Mouse (Mus musculus) stomach, embryonic 15.5 days (tissue): ENCODE results near the gene Tsr2. TPM values are rescaled to one million over a fixed set of nuclear protein-coding genes. Genes with fewer than 3 reads are reported as not detected.

Experiments used
- ATAC-seq: fragments of 200-750 bp; cut with Nextera tagmentation; 2 replicates; pipeline ENCODE4 v1.8.0; 2017; ENCODE audit warnings: low read depth, moderate number of reproducible peaks, moderate TSS enrichment; ENCODE audit not compliant: insufficient read depth, low FRiP score
- H3K27ac ChIP-seq: fragments of 300-500 bp; sonication (generic); 2 replicates; pipeline ENCODE4 v1.5.1; 2015; ENCODE audit warnings: mild to moderate bottlenecking, inconsistent platforms
- H3K27me3 ChIP-seq: fragments of 300-500 bp; sonication (generic); replicated peaks from 2 replicates; pipeline ENCODE4 v1.6.1; 2015; ENCODE audit warnings: inconsistent platforms
- H3K36me3 ChIP-seq: fragments of 300-500 bp; sonication (generic); 2 replicates; pipeline ENCODE4 v1.6.1; 2015; ENCODE audit warnings: inconsistent platforms
- H3K4me1 ChIP-seq: fragments of 300-500 bp; sonication (generic); 2 replicates; pipeline ENCODE4 v1.6.1; 2015; ENCODE audit warnings: inconsistent platforms
- H3K4me2 ChIP-seq: fragments of 300-500 bp; sonication (generic); 2 replicates; pipeline ENCODE4 v1.6.1; 2015; ENCODE audit warnings: mild to moderate bottlenecking, inconsistent platforms
- H3K4me3 ChIP-seq: fragments of 300-500 bp; sonication (generic); replicated peaks from 2 replicates; pipeline ENCODE4 v1.5.1; 2015; ENCODE audit warnings: inconsistent platforms
- H3K9ac ChIP-seq: fragments of 300-500 bp; sonication (generic); 2 replicates; pipeline ENCODE4 v1.6.1; 2015; ENCODE audit warnings: inconsistent platforms
- H3K9me3 ChIP-seq: fragments of 300-500 bp; sonication (generic); 2 replicates; pipeline ENCODE4 v1.6.1; 2016; ENCODE audit warnings: inconsistent platforms
- WGBS: fragments of 180-500 bp; shearing (Covaris S2); methylation state at CpG from one replicate; pipeline ENCODE4 v1.1.7; 2015; 5-methylcytosine and 5-hydroxymethylcytosine counted together
- polyA plus RNA-seq: library from polyadenylated mRNA; unstranded; fragments of >200 nt; fragmentation: Nextera tagmentation; extraction: Ambion mirVana; gene quantifications from 2 replicates; pipeline ENCODE4 v1.2.1, GENCODE M21; 2015

Gene Tsr2
- polyA plus RNA-seq, 1 experiment from 2014 or later = 32.3 TPM

- ATAC-seq = no peak
- H3K36me3 ChIP-seq = no peaks in the 10 kb centered on the region
- H3K27ac ChIP-seq = no peak overlapping the region
- H3K9ac ChIP-seq = no peak overlapping the region
- no peaks in the 10 kb centered on the region for H3K9me3 ChIP-seq
- 63% methylated on average over 5 of the region's 5 CpGs for WGBS
- H3K4me1 ChIP-seq = no peaks in the 10 kb centered on the region
- no peak overlapping the region for H3K4me2 ChIP-seq
- H3K27me3 ChIP-seq = no peaks in the 10 kb centered on the region
- no peak overlapping the region for H3K4me3 ChIP-seq
Measured at GRCm38 (mm10) chrX:151041223-151041622, 55.1 kb downstream of the Tsr2 start.

Other genes with a start within 250 kb of the Tsr2 start
- 26.8 and 29.4 TPM in 2 replicates for gene Gnl3l, start 79.2 kb downstream of the Tsr2 start, polyA plus RNA-seq
- 7.7 and 8.1 TPM in 2 replicates for gene Fgd1, start 50.4 kb downstream of the Tsr2 start, polyA plus RNA-seq
- 1.3 and 1.6 TPM in 2 replicates for gene Wnk3, start 101.5 kb upstream of the Tsr2 start, polyA plus RNA-seq
- gene Fam120c, start 247.6 kb upstream of the Tsr2 start, polyA plus RNA-seq = 3.5 and 4.3 TPM in 2 replicates